Mouse (Mus musculus) embryonic facial prominence, embryonic 10.5 days (tissue): ENCODE results near the gene Scamp2. TPM values are rescaled to one million over a fixed set of nuclear protein-coding genes. Genes with fewer than 3 reads are reported as not detected.

Experiments
- DNase-seq: peaks from one replicate; pipeline ENCODE4 v3.0.0-alpha.2; 2017; ENCODE audit warnings: low spot score
- H3K27ac ChIP-seq: fragments of 300-500 bp; sonication (generic); replicated peaks from 2 replicates; pipeline ENCODE4 v1.5.1; 2016; ENCODE audit warnings: mild to moderate bottlenecking
- H3K27me3 ChIP-seq: fragments of 300-500 bp; sonication (generic); replicated peaks from 2 replicates; pipeline ENCODE4 v1.6.1; 2016; ENCODE audit warnings: low read depth, mild to moderate bottlenecking; ENCODE audit not compliant: poor library complexity, severe bottlenecking
- H3K36me3 ChIP-seq: fragments of 300-500 bp; sonication (generic); replicated peaks from 2 replicates; pipeline ENCODE4 v1.6.1; 2016; ENCODE audit warnings: mild to moderate bottlenecking, moderate library complexity
- H3K4me1 ChIP-seq: fragments of 300-500 bp; sonication (generic); 2 replicates; pipeline ENCODE4 v1.6.1; 2016
- H3K4me3 ChIP-seq: fragments of 300-500 bp; sonication (generic); 2 replicates; pipeline ENCODE4 v1.5.1; 2016; ENCODE audit warnings: mild to moderate bottlenecking, moderate library complexity
- H3K9me3 ChIP-seq: fragments of 300-500 bp; sonication (generic); 2 replicates; pipeline ENCODE4 v1.6.1; 2016; ENCODE audit warnings: mild to moderate bottlenecking
- WGBS: fragments of 180-500 bp; shearing (Covaris S2); methylation state at CpG from one replicate; pipeline ENCODE4 v1.1.7; 2016; 5-methylcytosine and 5-hydroxymethylcytosine counted together
- polyA plus RNA-seq: library from polyadenylated mRNA; unstranded; fragments of >200 nt; fragmentation: Nextera tagmentation; extraction: Ambion mirVana; gene quantifications from 2 replicates; pipeline ENCODE4 v1.2.1, GENCODE M21; 2016

Gene Scamp2
- polyA plus RNA-seq, 1 experiment from 2014 or later, result 44.1 TPM

DNA sequence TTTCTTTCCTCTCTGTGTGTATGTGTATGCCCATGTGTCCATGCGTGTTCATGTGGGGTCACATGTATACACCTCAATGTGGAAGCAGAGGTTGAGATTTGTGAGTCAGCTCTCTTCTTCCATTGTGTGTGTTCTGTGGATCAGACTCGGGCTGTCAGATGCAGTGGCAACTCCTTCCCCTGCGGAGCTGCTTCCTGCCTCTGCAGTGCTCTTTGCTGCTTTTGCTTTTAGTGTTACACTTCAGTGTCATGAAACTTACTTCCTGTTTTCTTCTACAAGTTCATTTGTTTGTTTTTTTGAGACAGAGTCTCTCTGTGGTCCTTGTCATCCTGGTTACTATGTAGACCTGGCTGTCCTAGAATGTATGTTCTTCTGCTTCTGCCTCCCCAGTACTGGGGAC is 24.2 kb downstream of the Scamp2 start:
- no peaks in the 10 kb centered on the region for H3K9me3 ChIP-seq
- DNase-seq, result no peak
- peaks cover 76% of the 10 kb centered on the region for H3K36me3 ChIP-seq
- 81% methylated on average over 3 of the region's 3 CpGs for WGBS
- no peaks in the 10 kb centered on the region for H3K27me3 ChIP-seq
- no peak overlapping the region for H3K4me3 ChIP-seq
- peaks cover 18% of the 10 kb centered on the region for H3K4me1 ChIP-seq
- no peak overlapping the region for H3K27ac ChIP-seq

DNA sequence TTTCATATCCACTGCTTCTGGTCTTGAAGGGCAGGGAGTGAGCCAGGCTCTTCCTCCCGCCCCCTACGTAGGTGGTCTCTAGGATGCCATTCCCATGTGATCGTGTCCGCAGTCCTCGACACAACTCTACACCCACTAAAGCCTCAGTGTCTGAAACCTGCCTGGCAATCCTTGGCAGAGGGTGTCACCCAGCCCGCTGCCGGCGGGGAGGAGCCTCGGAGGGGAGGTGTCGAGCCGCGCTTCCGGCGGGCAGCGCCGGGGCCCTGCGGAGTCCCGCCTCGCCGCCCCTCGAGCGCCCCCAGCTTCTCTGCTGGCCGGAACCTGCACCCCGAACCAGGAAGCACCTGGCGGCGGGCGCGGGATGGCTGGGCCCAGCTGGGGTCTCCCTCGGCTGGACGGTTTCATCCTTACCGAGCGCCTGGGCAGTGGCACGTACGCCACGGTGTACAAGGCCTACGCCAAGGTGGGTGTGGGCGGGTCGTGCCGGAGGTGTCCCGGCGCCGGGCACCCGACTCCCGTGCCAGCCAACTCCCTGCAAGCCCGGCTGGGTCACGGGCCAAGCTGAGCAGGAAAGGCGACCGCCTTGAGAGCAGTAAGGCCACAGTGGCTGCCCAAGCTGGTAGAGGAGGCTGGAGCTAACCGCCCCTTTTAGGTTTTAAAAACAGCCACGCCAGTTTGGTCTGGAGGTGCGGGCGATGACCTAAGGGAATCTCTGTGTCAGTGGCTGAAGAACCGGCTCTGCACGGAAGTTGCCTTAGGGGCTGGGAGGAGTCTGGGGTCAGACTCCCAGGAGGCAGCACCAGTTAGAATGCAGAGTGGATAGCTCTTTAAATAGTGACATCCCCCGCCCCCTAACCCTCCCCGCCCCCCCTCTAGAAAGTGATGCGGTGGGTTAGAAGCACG is 28.7 kb downstream of the Scamp2 start, which contains the start of gene Ulk3:
Ulk3 (plus strand) TSS at position 229 of the 903 bp plus-strand sequence.
- Histone ChIP-seq H3K9me3 (no peaks in the 10 kb centered on the region), H3K4me3 (peak within 1 kb of the TSS; percentile 90), H3K27me3 (peaks cover 12% of the 10 kb centered on the region; the same call in 1 of the 2 replicates), H3K36me3 (peaks cover 49% of the 10 kb centered on the region), H3K4me1 (peaks cover 37% of the 10 kb centered on the region), H3K27ac (peak within 1 kb of the TSS; percentile 86)
- DNase-seq, result peak; percentile 82
- WGBS, result under 1% methylated on average over 58 of the region's 58 CpGs

DNA sequence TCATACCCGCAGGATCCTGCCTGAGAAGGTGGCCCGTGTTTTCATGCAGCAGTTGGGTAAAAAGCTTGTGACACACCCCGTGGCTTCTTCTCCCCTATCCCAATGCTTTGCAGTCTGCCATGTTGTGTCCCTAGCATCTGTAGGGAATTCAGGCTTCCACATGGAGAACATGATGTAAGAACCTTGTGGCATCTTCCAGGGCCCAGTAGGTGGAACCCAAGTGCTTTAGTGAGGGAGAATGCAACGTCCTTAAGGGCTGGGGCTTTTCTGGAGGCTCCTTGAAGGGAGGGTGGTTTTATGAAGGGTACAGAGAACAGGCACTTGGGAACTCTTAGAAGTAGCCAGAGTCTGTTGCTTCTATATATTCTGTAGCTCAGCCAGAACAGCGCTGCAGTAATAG is 30.0 kb downstream of the Scamp2 start:
- Histone ChIP-seq H3K4me3 (peak overlapping the region; percentile 90; the same call in 1 of the 2 replicates), H3K4me1 (peaks cover 37% of the 10 kb centered on the region), H3K27ac (no peak overlapping the region), H3K27me3 (peaks cover 12% of the 10 kb centered on the region; the same call in 1 of the 2 replicates), H3K36me3 (peaks cover 51% of the 10 kb centered on the region), H3K9me3 (no peaks in the 10 kb centered on the region)
- DNase-seq, result no peak
- 31% methylated on average over 5 of the region's 5 CpGs for WGBS

DNA sequence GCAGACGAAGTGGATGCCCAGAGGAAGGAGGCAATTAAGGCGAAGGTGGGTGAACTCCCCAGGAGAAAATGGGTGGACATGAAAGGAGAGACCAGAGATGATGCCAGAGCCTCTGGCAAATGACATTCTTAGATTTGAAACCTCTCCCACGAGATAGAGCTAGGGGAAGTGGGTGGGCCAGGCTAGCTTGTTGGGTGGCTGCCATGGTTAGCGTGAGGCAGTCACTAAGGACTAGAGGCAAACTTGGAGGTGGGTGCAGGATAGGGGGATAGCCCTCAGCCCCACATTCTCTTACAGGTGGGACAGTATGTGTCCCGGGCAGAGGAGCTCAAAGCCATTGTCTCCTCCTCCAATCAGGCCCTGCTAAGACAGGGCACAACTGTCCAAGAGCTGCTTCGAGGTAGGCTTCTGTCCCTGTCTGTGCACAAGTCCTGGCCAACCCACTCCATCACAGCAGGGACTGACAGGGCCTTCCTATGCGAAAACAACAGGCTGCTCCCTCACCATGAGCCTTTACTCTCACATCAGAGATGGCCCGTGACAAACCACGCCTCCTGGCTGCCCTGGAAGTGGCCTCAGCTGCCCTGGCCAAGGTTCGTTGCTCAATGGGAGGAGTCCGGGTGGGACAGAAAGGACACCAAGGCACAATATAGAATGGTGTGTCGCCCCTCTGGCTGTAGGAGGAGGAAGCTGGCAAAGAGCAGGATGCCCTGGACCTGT is 32.9 kb downstream of the Scamp2 start:
- Histone ChIP-seq H3K4me1 (peaks cover 52% of the 10 kb centered on the region), H3K36me3 (peaks cover 28% of the 10 kb centered on the region), H3K27ac (no peak overlapping the region), H3K9me3 (no peaks in the 10 kb centered on the region), H3K4me3 (no peak overlapping the region), H3K27me3 (peaks cover 12% of the 10 kb centered on the region; the same call in 1 of the 2 replicates)
- WGBS, result 52% methylated on average over 12 of the region's 12 CpGs
- no peak for DNase-seq

DNA sequence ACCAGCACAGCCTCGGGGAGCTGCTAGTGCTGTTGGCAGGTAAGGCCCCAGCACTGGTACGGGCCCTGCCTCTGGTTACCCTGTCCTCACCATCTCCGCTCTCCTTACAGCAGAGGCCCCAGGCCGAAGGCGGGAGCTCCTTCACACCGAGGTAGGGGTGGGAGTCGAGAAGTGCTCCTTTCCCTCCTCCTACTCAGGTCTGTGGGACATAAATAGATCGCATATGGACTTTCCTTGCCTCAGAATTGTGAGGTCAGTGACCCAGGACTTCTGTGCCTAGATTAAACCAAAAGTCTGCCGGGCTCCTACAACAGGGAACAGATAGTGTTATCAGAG is 33.4 kb downstream of the Scamp2 start:
- no peak for DNase-seq
- H3K9me3 ChIP-seq, result no peaks in the 10 kb centered on the region
- peaks cover 12% of the 10 kb centered on the region; the same call in 1 of the 2 replicates for H3K27me3 ChIP-seq
- H3K36me3 ChIP-seq, result peaks cover 28% of the 10 kb centered on the region
- WGBS, result 71% methylated on average over 9 of the region's 9 CpGs
- H3K27ac ChIP-seq, result no peak overlapping the region
- no peak overlapping the region for H3K4me3 ChIP-seq
- peaks cover 52% of the 10 kb centered on the region for H3K4me1 ChIP-seq

DNA sequence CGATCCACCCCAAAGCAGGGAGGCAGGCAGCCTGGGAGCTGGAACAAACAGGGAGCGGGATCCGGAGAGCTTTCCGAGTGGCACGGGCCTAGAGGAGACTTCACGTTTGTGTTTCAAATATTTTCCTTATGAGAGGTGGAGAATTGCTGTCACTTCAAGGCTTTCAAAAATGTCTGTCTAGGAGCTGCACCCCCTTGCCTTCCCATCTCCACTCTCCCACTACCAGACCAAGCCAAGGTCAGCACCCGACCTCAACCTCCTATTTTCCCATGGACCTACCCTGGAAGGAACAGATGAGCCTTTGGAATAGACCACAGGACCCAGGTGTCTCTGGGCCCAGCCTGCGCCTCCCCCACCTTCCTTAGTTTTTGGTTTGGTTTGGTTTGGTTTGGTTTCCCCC is 36.5 kb downstream of the Scamp2 start:
- no peaks in the 10 kb centered on the region for H3K27me3 ChIP-seq
- peaks cover 60% of the 10 kb centered on the region for H3K4me1 ChIP-seq
- H3K9me3 ChIP-seq, result no peaks in the 10 kb centered on the region
- H3K27ac ChIP-seq, result peak overlapping the region; percentile 27; the same call in 1 of the 2 replicates
- WGBS, result 80% methylated on average over 8 of the region's 8 CpGs
- no peak overlapping the region for H3K4me3 ChIP-seq
- H3K36me3 ChIP-seq, result peaks cover 28% of the 10 kb centered on the region
- no peak for DNase-seq

DNA sequence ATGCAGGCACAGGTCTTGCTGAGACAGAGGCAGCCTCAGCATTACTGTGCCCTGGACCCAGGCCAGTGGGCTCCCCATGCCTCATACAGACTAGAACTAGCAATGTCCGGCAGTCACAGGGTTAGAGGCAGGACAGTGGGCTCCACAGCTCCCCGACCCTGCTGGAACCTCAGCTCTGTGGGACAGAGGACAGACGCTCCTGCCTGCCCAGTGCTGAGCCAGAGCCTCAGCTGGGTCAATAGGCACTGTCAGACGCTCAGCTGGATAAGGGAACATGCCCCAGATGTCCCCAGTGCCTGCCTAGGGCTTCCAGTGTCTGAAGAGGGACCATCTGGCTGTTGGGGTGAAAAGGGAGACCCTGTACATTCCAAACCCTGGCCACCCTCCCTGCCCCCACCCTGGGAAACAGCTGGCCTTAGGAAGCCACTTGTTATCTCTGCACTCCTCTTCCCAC is 37.2 kb downstream of the Scamp2 start:
- no peak for DNase-seq
- no peak overlapping the region for H3K4me3 ChIP-seq

DNA sequence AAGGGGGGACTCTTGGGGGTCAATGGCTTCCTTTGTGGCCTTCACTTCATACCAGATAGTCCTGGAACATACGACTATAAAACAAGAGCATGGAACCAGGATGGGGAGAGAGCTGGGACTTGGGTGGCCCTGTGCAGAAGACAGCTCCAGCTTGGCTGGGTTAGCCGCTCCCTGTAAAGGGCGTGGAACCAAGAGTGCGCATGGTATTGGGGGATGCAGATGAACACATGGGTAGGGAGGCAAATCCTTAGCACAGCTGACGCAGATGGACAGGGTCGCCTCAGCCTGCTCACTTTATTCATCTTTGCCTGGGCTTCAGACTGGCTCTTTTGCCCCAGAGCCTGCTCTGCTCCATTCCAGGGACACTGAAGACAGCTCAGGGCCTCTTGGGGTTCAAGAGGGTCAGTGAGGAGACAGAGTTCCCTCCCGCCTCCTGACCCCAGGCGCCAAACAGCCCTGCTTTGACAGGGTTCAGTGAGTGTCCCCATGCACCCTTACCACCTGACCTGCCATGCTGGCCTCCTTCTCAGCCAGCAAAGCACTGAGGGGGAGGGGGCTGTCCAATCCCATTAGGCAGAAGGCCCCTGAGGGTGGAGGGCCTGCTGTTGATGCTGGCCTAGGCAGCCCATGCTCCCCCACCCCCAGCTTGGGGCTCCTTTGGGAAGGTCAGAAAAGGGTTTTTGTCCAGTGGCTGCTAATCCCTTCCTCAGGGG is 38.3 kb downstream of the Scamp2 start:
- Histone ChIP-seq H3K27me3 (no peaks in the 10 kb centered on the region), H3K9me3 (no peaks in the 10 kb centered on the region), H3K27ac (peak overlapping the region; percentile 69), H3K36me3 (peaks cover 15% of the 10 kb centered on the region), H3K4me1 (peaks cover 54% of the 10 kb centered on the region), H3K4me3 (no peak overlapping the region)
- 31% methylated on average over 8 of the region's 8 CpGs for WGBS
- DNase-seq, result peak; percentile 62

More for the DNA sequence above, 37.2 kb downstream of the Scamp2 start:
- WGBS, result 21% methylated on average over 4 of the region's 4 CpGs
- H3K9me3 ChIP-seq, result no peaks in the 10 kb centered on the region
- peaks cover 60% of the 10 kb centered on the region for H3K4me1 ChIP-seq
- peak overlapping the region; percentile 27 for H3K27ac ChIP-seq
- H3K36me3 ChIP-seq, result peaks cover 25% of the 10 kb centered on the region
- H3K27me3 ChIP-seq, result no peaks in the 10 kb centered on the region

DNA sequence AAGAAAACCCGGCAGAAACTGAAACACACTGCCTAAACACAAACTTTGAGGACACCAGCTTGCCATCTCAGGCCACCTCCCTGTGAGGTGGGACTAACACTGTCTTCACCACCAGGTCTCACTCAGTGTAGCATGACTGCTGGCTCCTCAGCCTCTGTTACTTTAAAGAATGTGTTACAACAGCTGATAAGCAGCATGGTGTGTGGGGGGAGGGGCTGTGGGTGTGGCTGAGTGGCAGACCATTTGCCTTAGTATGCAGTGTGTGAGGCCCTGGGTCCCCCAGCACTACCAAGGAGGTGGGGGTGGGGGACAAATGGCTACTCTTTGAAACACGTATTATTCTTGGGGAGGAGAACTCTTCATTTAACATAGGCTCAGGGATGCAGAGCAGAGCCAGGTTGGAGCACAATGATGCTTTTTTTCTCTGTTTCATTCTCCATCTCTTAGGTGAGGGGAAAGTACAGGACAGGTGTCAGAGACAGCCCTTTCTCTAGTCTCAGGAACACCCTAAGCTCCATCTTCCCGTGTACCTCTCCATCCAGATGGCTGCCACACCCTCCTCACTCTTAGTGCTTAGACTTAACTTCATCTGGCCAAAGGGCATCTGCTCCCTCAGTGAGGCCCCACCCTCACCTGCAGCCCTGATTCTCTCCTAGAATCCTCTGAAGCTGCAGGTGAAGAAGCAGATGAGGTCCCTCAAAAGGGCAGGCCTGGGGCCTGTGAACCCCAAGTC is 40.0 kb downstream of the Scamp2 start:
- Histone ChIP-seq H3K4me3 (no peak overlapping the region), H3K27me3 (peaks cover 14% of the 10 kb centered on the region), H3K27ac (no peak overlapping the region), H3K9me3 (no peaks in the 10 kb centered on the region), H3K36me3 (no peaks in the 10 kb centered on the region), H3K4me1 (peaks cover 54% of the 10 kb centered on the region)
- 10% methylated on average over 3 of the region's 3 CpGs for whole genome bisulfite sequencing
- peak; percentile 44 for DNase-seq

DNA sequence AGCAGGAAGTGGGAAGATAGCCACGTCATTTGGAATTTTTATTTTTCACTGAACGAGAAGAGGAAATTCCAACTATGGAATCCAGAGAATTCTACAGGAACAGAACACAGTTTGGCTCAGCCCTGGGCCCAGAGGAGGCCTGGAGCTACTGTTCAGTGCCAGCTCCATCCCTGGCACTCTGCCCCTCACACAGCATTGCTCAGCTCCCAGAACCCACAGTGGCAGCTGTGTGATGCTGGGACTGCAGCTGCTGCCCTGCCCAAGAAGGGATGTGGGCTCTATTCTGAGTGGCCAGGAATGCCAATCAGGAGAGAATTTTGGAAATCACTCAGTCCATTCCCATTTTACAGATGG is 40.6 kb downstream of the Scamp2 start:
- no peak for DNase-seq
- Histone ChIP-seq H3K4me3 (no peak overlapping the region), H3K36me3 (no peaks in the 10 kb centered on the region), H3K27me3 (peaks cover 20% of the 10 kb centered on the region), H3K4me1 (peaks cover 59% of the 10 kb centered on the region), H3K9me3 (no peaks in the 10 kb centered on the region), H3K27ac (no peak overlapping the region)
- WGBS, result 67% methylated on average over 2 of the region's 2 CpGs

DNA sequence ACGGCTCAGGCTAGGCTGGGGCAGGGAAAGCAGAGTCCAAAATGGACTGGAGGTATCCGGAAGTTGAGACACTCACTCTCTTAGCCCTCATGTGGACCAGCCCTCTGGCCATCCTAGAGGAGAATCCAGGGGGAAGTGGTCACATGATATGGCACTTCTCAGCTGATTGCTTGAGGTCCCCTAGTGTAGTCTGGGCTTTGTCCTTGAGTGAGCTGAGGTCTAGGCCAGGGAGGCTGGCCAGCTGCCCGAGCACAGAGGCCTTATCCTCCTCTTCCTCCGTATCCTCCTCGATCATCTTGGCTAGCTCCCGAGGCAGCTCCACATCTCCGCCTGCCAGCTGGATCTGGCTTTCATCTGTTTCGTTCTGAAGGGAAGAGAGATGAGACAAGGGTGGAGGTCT is 41.4 kb downstream of the Scamp2 start:
- no peak for DNase-seq
- Histone ChIP-seq H3K4me3 (no peak overlapping the region), H3K9me3 (no peaks in the 10 kb centered on the region), H3K4me1 (peaks cover 59% of the 10 kb centered on the region), H3K36me3 (no peaks in the 10 kb centered on the region), H3K27me3 (peaks cover 23% of the 10 kb centered on the region), H3K27ac (no peak overlapping the region)
- WGBS, result 72% methylated on average over 8 of the region's 8 CpGs

DNA sequence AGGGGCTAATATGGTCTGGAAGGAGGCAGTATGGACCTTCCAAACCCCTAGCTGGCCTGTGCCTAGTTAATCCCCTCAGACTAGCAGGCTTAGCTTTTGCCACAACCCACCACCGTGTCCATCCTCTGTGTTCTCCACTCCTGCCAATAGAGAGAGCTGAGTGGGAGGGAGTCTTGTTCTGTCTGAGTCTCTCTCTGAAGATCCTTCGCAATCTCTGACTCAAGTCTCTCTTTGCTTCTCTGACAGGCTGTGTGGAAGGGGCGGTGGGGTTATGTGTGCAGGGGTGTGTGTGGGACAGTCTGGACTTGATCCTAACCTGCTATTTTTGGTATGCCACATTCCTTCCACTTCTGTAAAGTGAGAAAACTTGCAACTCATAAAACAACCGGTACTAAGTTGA is 44.1 kb downstream of the Scamp2 start:
- H3K9me3 ChIP-seq, result no peaks in the 10 kb centered on the region
- no peak overlapping the region for H3K27ac ChIP-seq
- H3K36me3 ChIP-seq, result no peaks in the 10 kb centered on the region
- H3K27me3 ChIP-seq, result peaks cover 23% of the 10 kb centered on the region
- peaks cover 31% of the 10 kb centered on the region for H3K4me1 ChIP-seq
- no peak overlapping the region for H3K4me3 ChIP-seq
- 82% methylated on average over 4 of the region's 4 CpGs for WGBS
- no peak for DNase-seq
